Mouse (Mus musculus): ENCODE results near the gene Ssxb3.
"Not testable (repeated sequence)": the region's sequence is repeated elsewhere in the genome, so short reads cannot be mapped to it uniquely, and the experiment has no call there.

Ssxb3 gene

GRCm38 (mm10) chrX:8591716-8592115 lies at the start of gene Ssxb3:
Gene Ssxb3, minus strand, starts transcription at chrX:8591816.
- not testable (repeated sequence) for DNase-seq (ENCODE audit: low read depth, low spot score)

GRCm38 (mm10) chrX:8548155-8548554 lies 43.5 kb downstream of the Ssxb3 start, which contains the start of gene Ssxb6:
Gene Ssxb6, minus strand, starts transcription at chrX:8548255.
- DNase-seq (ENCODE audit: low read depth, low spot score) = not testable (repeated sequence)
